Mouse (Mus musculus) testis, adult 10 weeks (tissue): Measurements from ENCODE around the gene Nckipsd. TPM values are rescaled to one million over a fixed set of nuclear protein-coding genes. Genes with fewer than 3 reads are reported as not detected.

ENCODE experiments used
- polyA plus RNA-seq: library from polyadenylated mRNA; stranded (reverse); fragments of 350-450 nt; fragmentation: Illumina TruSeq; extraction: RNeasy Lipid Tissue Mini Kit (QIAGEN cat#74804); gene quantifications from one replicate; pipeline ENCODE4 v1.2.3, GENCODE M21; 2014; ENCODE audit warnings: low read depth, low replicate concordance

The Nckipsd gene
- 0.18 TPM for polyA plus RNA-seq

DNA sequence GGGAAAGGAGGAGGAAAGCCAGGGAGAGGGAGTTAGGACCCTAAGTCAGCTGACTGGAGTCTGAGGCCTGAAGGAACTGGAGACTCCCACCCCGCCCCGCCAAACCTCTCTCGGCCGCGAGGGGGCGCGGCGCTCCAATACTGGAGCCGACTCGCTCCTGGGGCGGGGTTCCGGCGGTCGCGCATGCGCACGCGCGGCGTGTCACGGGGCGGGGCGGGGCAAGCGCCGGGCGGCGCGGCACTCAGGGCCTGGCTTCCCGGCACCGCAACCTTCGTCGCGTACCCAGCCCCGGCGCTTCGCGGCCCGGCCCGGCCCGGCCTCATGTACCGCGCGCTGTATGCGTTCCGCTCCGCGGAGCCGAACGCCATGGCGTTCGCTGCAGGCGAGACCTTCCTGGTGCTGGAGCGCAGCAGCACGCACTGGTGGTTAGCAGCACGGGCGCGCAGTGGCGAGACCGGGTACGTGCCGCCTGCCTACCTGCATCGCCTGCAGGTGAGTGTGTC lies at the start of gene Nckipsd:
TSS of gene Nckipsd (plus strand) at position 206 of the 503 bp plus-strand sequence.

DNA sequence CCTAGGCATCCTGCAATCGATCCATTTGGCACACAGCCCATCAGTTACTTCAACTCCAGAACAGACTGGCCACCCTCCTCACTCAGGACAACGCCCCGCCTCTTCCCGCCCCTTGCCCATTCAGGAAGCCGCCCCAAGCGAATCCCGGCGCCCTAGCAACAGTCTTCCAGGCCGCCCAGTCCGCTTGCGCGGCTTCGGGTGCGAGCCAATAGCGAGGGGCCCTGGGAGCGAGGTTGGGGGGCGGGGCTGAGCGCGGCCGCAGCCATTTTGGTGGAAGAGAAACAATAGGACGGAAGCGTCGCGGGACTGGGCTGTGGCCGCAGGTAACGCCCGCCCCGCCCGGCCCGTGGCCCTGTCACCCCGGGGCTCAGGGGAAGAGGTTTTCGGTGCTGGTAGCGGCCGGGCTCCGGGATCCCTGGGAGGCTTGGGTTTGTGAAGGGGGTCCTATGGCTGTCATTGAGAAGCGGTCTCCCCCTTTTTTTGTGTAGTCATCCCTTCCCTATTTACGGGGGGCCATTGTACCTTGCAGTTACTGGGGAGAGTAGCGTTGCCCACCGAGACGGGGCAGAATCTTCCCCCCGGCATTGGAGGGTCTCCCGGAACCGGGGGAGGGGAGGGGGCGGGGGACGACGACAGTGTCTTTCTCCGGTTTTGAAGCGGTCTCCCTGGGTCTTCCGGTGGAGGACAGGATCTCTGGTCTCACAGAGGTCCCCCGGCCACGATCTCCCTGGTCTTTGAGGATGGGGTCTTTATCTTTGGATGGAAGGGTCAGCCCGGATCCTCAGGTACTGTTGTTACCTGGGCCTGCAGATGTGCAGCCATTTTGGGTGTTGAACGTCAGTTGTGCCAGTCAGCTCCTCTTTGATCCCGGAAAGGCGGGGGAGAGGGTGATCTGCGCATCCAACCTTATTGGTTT lies 24.4 kb upstream of the Nckipsd start, which contains the start of gene Ip6k2:
TSS of gene Ip6k2 (plus strand) at position 249 of the 916 bp plus-strand sequence.

GRCm38 (mm10) chr9:108825820-108826699 lies 17.9 kb downstream of the Nckipsd start, which contains the start of gene Celsr3:
Celsr3 (plus strand) TSS chr9:108826320.

DNA sequence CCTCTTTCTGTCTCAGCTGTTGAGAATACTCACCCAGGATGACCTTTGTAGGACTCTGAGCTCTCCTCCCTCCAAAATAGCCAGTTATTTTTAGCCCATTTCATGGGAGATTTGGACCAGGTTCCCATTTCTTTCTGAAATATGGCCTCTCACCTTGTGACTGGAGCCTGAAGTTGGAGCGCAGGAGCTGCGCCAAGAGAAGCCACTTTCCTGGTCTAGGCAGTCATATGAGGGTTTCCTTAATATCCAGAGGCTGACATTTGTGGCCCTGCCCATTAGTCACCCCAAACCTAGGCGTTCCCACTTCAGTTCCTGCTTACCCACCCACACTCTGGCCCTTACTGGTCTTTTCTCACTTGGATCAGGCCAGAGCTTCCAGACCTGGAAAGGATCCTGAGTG lies 44.8 kb downstream of the Nckipsd start, which contains the start of gene Slc26a6:
TSS of gene Slc26a6 (plus strand) at position 308 of the 400 bp plus-strand sequence.

Other genes starting within 250 kb of the Nckipsd start
- gene Impdh2, start 248.1 kb upstream of the Nckipsd start, polyA plus RNA-seq, result 69.5 TPM
- 28.8 TPM for gene Ndufaf3, start 240.9 kb upstream of the Nckipsd start, polyA plus RNA-seq
- 5.2 TPM for gene Dalrd3, start 238.5 kb upstream of the Nckipsd start, polyA plus RNA-seq
- 0.83 TPM for gene Wdr6, start 229.6 kb upstream of the Nckipsd start, polyA plus RNA-seq
- gene P4htm, start 210.7 kb upstream of the Nckipsd start, polyA plus RNA-seq, result 0.14 TPM
- gene Arih2, start 159.0 kb upstream of the Nckipsd start, polyA plus RNA-seq, result 266 TPM
- 32.2 TPM for gene Slc25a20, start 146.3 kb upstream of the Nckipsd start, polyA plus RNA-seq
- 714 TPM for gene Prkar2a, start 119.1 kb upstream of the Nckipsd start, polyA plus RNA-seq
- 106 TPM for gene Ip6k2, start 24.6 kb upstream of the Nckipsd start, polyA plus RNA-seq
- 0.04 TPM for gene Celsr3, start 18.0 kb downstream of the Nckipsd start, polyA plus RNA-seq
- gene Slc26a6, start 44.9 kb downstream of the Nckipsd start, polyA plus RNA-seq, result 0.36 TPM
- gene Tmem89, start 106.3 kb downstream of the Nckipsd start, polyA plus RNA-seq, result not detected
- gene Uqcrc1, start 128.3 kb downstream of the Nckipsd start, polyA plus RNA-seq, result 73.6 TPM
- not detected for gene Col7a1, start 145.2 kb downstream of the Nckipsd start, polyA plus RNA-seq
- not detected for gene Ucn2, start 177.6 kb downstream of the Nckipsd start, polyA plus RNA-seq
- gene Pfkfb4, start 183.4 kb downstream of the Nckipsd start, polyA plus RNA-seq, result 3.4 TPM
- 1.7 TPM for gene Shisa5, start 230.2 kb downstream of the Nckipsd start, polyA plus RNA-seq